Mouse (Mus musculus): ENCODE data around the gene Stk11.
A peak's percentile ranks its signal among the peaks of the same experiment; 100 is the strongest.

- TF ChIP-seq CTCF (IDR thresholded peaks at IDR 0.05; ENCODE audit: low read depth, low read length): peak; percentile 85
- peak; percentile 31; the same call in 1 of the 2 replicates for TF ChIP-seq POLR2A (IDR thresholded peaks at IDR 0.05; ENCODE audit: extremely low read depth, insufficient read depth, low read length)
These were observed 25.6 kb downstream of the Stk11 start for GRCm38 (mm10) chr10:80141243-80141642.

Measured in liver, adult 2 months (tissue).